27 mouse cellular contexts compared by ENCODE assay signal in the genomic region with DNA sequence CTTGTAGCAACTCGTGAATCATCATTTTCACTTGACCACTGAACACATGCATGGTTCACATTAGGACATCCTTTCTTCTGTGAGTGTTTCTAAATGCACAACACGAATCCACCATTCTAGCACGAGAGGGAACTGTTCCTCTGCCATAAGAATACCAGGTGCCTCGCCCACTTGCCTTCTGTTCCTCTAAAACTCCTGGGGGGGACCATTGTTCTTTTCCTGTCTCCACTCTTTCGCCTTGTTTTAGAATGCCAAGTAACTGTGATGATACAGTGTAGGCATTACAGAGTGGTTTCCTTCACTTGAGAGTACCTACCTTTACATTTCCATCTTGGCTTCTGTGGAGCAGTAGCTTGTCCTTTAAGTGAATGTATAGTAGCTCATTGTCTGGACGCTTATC.
A peak's percentile ranks its signal among the peaks of the same experiment; 100 is the strongest.
DNase-seq lines count a peak whose midpoint lies in the region; ATAC-seq lines count a peak whose summit lies in the region.
"Had no signal": no experiment of that assay in that cellular context is flagged by ENCODE, and none has a peak within 500 bp of the region (broad histone marks: within the 10 kb centered on the region; RNA-seq: fewer than 3 reads in every experiment).

No protein-coding gene starts in this region.

- no peaks in the 10 kb centered on the region for H3K27me3 ChIP-seq in heart, embryonic 10.5 days (ENCODE audit: insufficient read depth, poor library complexity, severe bottlenecking)
- H3K27me3 ChIP-seq in kidney, embryonic 15.5 days = no peaks in the 10 kb centered on the region
- H3K27me3 ChIP-seq: limb, embryonic 15.5 days; lung, embryonic 15.5 days; midbrain, embryonic 15.5 days; neural tube, embryonic 13.5 days had no signal

- no peak overlapping the region for H3K27ac ChIP-seq in heart, embryonic 10.5 days
- no peak overlapping the region for H3K27ac ChIP-seq in kidney, embryonic 15.5 days
- H3K27ac ChIP-seq: gastrocnemius, adult 2 months; hindbrain, embryonic 14.5 days; limb, embryonic 15.5 days; liver, embryonic 14.5 days; lung, embryonic 15.5 days; midbrain, embryonic 15.5 days; neural tube, embryonic 13.5 days had no signal

- no peak for DNase-seq in frontal cortex, postnatal 14 days (ENCODE audit: low spot score in 2 of 2)
- DNase-seq in left cerebral cortex, adult 18-20 months (ENCODE audit: low spot score in 2 of 2) = peak; percentile 70 to 79
- DNase-seq in left cerebral cortex, postnatal 10 days (ENCODE audit: extremely low spot score in 1 of 2, low spot score in 2 of 2) = no peak
- peak; percentile 25 to 33 for DNase-seq in layer of hippocampus, postnatal 25 days (ENCODE audit: extremely low spot score in 1 of 2, low spot score in 1 of 2)
- peak; percentile 70 for DNase-seq in right cerebral cortex, postnatal 25 days
- no peak for DNase-seq in heart, embryonic 10.5 days (ENCODE audit: low spot score)
- DNase-seq: adrenal gland, postnatal 14 days; cerebellum, adult 8-10 months; gastrocnemius, adult 2 months; heart, postnatal 4 days; kidney, adult 8-10 months; kidney, postnatal 14 days; lung, postnatal 36 days; retina, postnatal 1 day; spleen, adult 18-20 months; thymus, postnatal 14 days had no signal

- no peak overlapping the region for H3K4me3 ChIP-seq in heart, embryonic 10.5 days
- no peak overlapping the region for H3K4me3 ChIP-seq in kidney, embryonic 15.5 days (replicated peaks)
- H3K4me3 ChIP-seq: gastrocnemius, adult 2 months; limb, embryonic 15.5 days; lung, embryonic 15.5 days; midbrain, embryonic 15.5 days; myocyte; neural tube, embryonic 13.5 days had no signal

- H3K4me2 ChIP-seq in kidney, embryonic 15.5 days = no peak overlapping the region
- H3K4me2 ChIP-seq: hindbrain, embryonic 14.5 days; limb, embryonic 15.5 days; lung, embryonic 15.5 days; midbrain, embryonic 15.5 days; neural tube, embryonic 13.5 days had no signal

- no peaks in the 10 kb centered on the region for H3K36me3 ChIP-seq in heart, embryonic 10.5 days
- H3K36me3 ChIP-seq in kidney, embryonic 15.5 days = no peaks in the 10 kb centered on the region
- H3K36me3 ChIP-seq: limb, embryonic 15.5 days; lung, embryonic 15.5 days; midbrain, embryonic 15.5 days; neural tube, embryonic 13.5 days had no signal

- intact Hi-C loops in left cerebral cortex, postnatal 10 days (cut with DNase I) = no loop called here

- no peaks in the 10 kb centered on the region for H3K9me3 ChIP-seq in heart, embryonic 10.5 days
- H3K9me3 ChIP-seq in kidney, embryonic 15.5 days (replicated peaks) = no peaks in the 10 kb centered on the region
- H3K9me3 ChIP-seq: limb, embryonic 15.5 days; lung, embryonic 15.5 days; midbrain, embryonic 15.5 days; neural tube, embryonic 13.5 days had no signal

- H3K9ac ChIP-seq in kidney, embryonic 15.5 days = no peak overlapping the region
- H3K9ac ChIP-seq: hindbrain, embryonic 14.5 days; limb, embryonic 15.5 days; liver, embryonic 14.5 days; lung, embryonic 15.5 days; midbrain, embryonic 15.5 days; neural tube, embryonic 13.5 days had no signal

- 77% methylated on average over 6 of the region's 6 CpGs for whole genome bisulfite sequencing in heart, embryonic 10.5 days
- 90% methylated on average over 6 of the region's 6 CpGs for WGBS in kidney, embryonic 15.5 days

- ATAC-seq in frontal cortex, adult (ENCODE audit: low TSS enrichment) = peak; percentile 93
- ATAC-seq in kidney, embryonic 15.5 days (replicated peaks; ENCODE audit: low FRiP score) = no peak
- ATAC-seq: forebrain, embryonic 14.5 days; inflammation-experienced regulatory T-cells, adult 6 months; midbrain, embryonic 15.5 days had no signal

- H3K4me1 ChIP-seq in heart, embryonic 10.5 days = no peaks in the 10 kb centered on the region
- H3K4me1 ChIP-seq in kidney, embryonic 15.5 days = no peaks in the 10 kb centered on the region
- H3K4me1 ChIP-seq: limb, embryonic 15.5 days; lung, embryonic 15.5 days; midbrain, embryonic 15.5 days; neural tube, embryonic 13.5 days had no signal

Comparison
In these comparisons a context has a peak if more than half of its experiments do, and no peak if none do; other contexts are left out.
1. DNase-seq: peak in left cerebral cortex, adult 18-20 months (2 of 2), layer of hippocampus, postnatal 25 days (2 of 2) and right cerebral cortex, postnatal 25 days (single experiment); none in frontal cortex, postnatal 14 days (0 of 2), left cerebral cortex, postnatal 10 days (0 of 2) and heart, embryonic 10.5 days (single experiment).